Mouse (Mus musculus) hematopoietic multipotent progenitor cell, adult 10-12 weeks (in vitro differentiated cells): ENCODE data around the gene Strc. TPM values are rescaled to one million over a fixed set of nuclear protein-coding genes. Genes with fewer than 3 reads are reported as not detected.

ENCODE experiments used
- polyA plus RNA-seq: library from polyadenylated mRNA; stranded (reverse); fragments of >175 nt; gene quantifications from 2 replicates; pipeline ENCODE4 v1.2.3, GENCODE M21; 2012; ENCODE audit warnings: low replicate concordance

The Strc gene
- polyA plus RNA-seq, result not detected in 2 replicates

GRCm38 (mm10) chr2:121386961-121387575 is at the start of gene Strc:
Strc (minus strand) TSS chr2:121387168.

DNA sequence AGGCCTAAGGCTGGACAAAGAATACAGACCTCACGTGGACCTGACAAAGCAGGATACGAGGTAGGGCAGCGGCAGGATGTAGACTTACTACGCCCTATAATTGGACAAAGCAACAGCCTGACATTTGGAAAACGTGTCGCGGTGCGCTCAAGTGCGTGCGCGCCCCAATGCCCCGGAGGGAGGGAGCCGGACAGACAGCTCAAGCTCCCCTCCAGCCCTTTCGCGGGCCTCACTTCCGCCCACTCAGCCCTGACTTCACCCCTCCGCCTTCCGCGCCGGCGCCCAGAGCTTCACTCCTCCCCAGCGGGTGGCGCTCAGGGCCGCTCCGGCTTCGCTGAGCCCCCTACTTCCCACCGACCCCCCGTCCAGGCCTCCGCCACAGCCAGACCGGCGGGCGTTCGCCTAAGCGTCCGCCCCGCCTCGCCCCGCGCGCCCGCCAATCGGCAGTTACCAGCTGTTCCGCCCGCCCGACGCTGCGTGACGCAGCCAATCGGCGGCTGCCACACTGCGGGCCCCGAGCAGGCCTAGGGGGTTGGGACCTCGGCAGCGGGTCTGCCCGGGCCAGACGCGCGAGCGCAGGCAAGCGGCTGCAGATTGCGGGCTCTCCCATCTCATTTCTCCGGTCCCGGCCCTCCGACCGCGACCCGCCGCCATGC is 26.5 kb upstream of the Strc start, which contains the start of the genes Pdia3 and Catsper2:
Pdia3 (plus strand) TSS at position 389 of the 656 bp plus-strand sequence.
Catsper2 (minus strand) TSS at position 406 of the 656 bp plus-strand sequence.

GRCm38 (mm10) chr2:121357494-121357893 is 29.5 kb downstream of the Strc start, which contains the start of gene Ckmt1:
Ckmt1 (plus strand) TSS chr2:121357714.

GRCm38 (mm10) chr2:121354820-121355592 is 32.0 kb downstream of the Strc start, which contains the start of gene Ppip5k1:
Ppip5k1 (minus strand) TSS chr2:121355396.

Other genes with a start within 250 kb of the Strc start
- 5.4 and 5.9 TPM in 2 replicates for gene Adal, start 246.7 kb downstream of the Strc start, polyA plus RNA-seq
- gene Lcmt2, start 246.5 kb downstream of the Strc start, polyA plus RNA-seq, result 5.9 and 10.2 TPM in 2 replicates
- gene Tubgcp4, start 216.5 kb downstream of the Strc start, polyA plus RNA-seq, result 6.4 and 20.8 TPM in 2 replicates
- gene Zscan29, start 216.0 kb downstream of the Strc start, polyA plus RNA-seq, result 18.7 and 32.2 TPM in 2 replicates
- gene Trp53bp1, start 115.8 kb downstream of the Strc start, polyA plus RNA-seq, result 15.1 and 22.2 TPM in 2 replicates
- 1.4 and 1.8 TPM in 2 replicates for gene Map1a, start 97.6 kb downstream of the Strc start, polyA plus RNA-seq
- gene Ppip5k1, start 31.8 kb downstream of the Strc start, polyA plus RNA-seq, result 7.0 and 8.7 TPM in 2 replicates
- gene Ckmt1, start 29.5 kb downstream of the Strc start, polyA plus RNA-seq, result not detected in 2 replicates
- 448 and 1,332 TPM in 2 replicates for gene Pdia3, start 26.6 kb upstream of the Strc start, polyA plus RNA-seq
- 0.55 and 0.79 TPM in 2 replicates for gene Catsper2, start 26.6 kb upstream of the Strc start, polyA plus RNA-seq
- 8.3 and 17.1 TPM in 2 replicates for gene Ell3, start 57.1 kb upstream of the Strc start, polyA plus RNA-seq
- 199 and 329 TPM in 2 replicates for gene Serf2, start 62.0 kb upstream of the Strc start, polyA plus RNA-seq
- 18.0 and 38.8 TPM in 2 replicates for gene Hypk, start 66.1 kb upstream of the Strc start, polyA plus RNA-seq
- 0.13 and 0.19 TPM in 2 replicates for gene Serinc4, start 69.6 kb upstream of the Strc start, polyA plus RNA-seq
- gene Mfap1b, start 86.9 kb upstream of the Strc start, polyA plus RNA-seq, result 2.3 and 5.5 TPM in 2 replicates
- 1.9 and 11.4 TPM in 2 replicates for gene Mfap1a, start 119.5 kb upstream of the Strc start, polyA plus RNA-seq
- 0.45 and 0.91 TPM in 2 replicates for gene Wdr76, start 119.6 kb upstream of the Strc start, polyA plus RNA-seq